Mouse (Mus musculus) liver, adult 2 months (tissue): Measurements from ENCODE around the gene Camk2n1. TPM values are rescaled to one million over a fixed set of nuclear protein-coding genes. Genes with fewer than 3 reads are reported as not detected.

Experiments used
- DNase-seq: peaks from one replicate; pipeline ENCODE4 v3.0.0-alpha.2; 2011; ENCODE audit warnings: low read depth, low spot score; ENCODE audit errors: extremely low read depth
- H3K27ac ChIP-seq: fragments of 200-500 bp; replicated peaks from 2 replicates; pipeline ENCODE4 v1.5.1; 2012; ENCODE audit warnings: low read depth, mild to moderate bottlenecking, control low read depth, inconsistent platforms, low read length; ENCODE audit not compliant: insufficient read depth
- H3K27me3 ChIP-seq: fragments of 200-500 bp; 2 replicates; pipeline ENCODE4 v1.6.1; 2012; ENCODE audit warnings: mild to moderate bottlenecking, moderate library complexity, low read length, inconsistent platforms; ENCODE audit not compliant: control insufficient read depth, insufficient read depth
- H3K36me3 ChIP-seq: fragments of 200-500 bp; 2 replicates; pipeline ENCODE4 v1.6.1; 2012; ENCODE audit warnings: low read length, inconsistent platforms; ENCODE audit not compliant: control insufficient read depth, insufficient read depth
- H3K4me1 ChIP-seq: fragments of 200-500 bp; 2 replicates; pipeline ENCODE4 v1.6.1; 2011; ENCODE audit warnings: low read length; ENCODE audit not compliant: control insufficient read depth, insufficient read depth
- H3K4me3 ChIP-seq: fragments of 200-500 bp; 2 replicates; pipeline ENCODE4 v1.5.1; 2011; ENCODE audit warnings: low read depth, mild to moderate bottlenecking, control low read depth, low read length, moderate library complexity; ENCODE audit not compliant: insufficient read depth
- H3K79me2 ChIP-seq: fragments of 200-500 bp; 2 replicates; pipeline ENCODE4 v1.6.1; 2012; ENCODE audit warnings: inconsistent platforms, mild to moderate bottlenecking, low read length, moderate library complexity; ENCODE audit not compliant: control insufficient read depth, insufficient read depth
- H3K9ac ChIP-seq: fragments of 200-500 bp; 2 replicates; pipeline ENCODE4 v1.6.1; 2012; ENCODE audit warnings: low read depth, mild to moderate bottlenecking, control low read depth, inconsistent platforms, low read length
- CTCF ChIP-seq: fragments of 200-500 bp; IDR thresholded peaks from 2 replicates; pipeline ENCODE4 v1.5.1; 2011; ENCODE audit warnings: low read depth, low read length, control low read depth
- POLR2A ChIP-seq: fragments of 200-500 bp; IDR thresholded peaks from 2 replicates; pipeline ENCODE4 v1.6.1; 2011; ENCODE audit warnings: low read length, control low read depth; ENCODE audit not compliant: insufficient read depth; ENCODE audit errors: extremely low read depth
- WGBS: fragments of 180-500 bp; shearing (Covaris S2); methylation state at CpG from one replicate; pipeline ENCODE4 v1.1.7; 2018; 5-methylcytosine and 5-hydroxymethylcytosine counted together
- polyA plus RNA-seq: library from polyadenylated mRNA; depleted of rRNA; stranded (reverse); fragments of >200 nt; gene quantifications from 2 replicates; pipeline ENCODE4 v1.2.3, GENCODE M21; 2012
- total RNA-seq: library from RNA; depleted of rRNA; stranded (reverse); fragments of >200 nt; gene quantifications from 2 replicates; pipeline ENCODE4 v1.2.3, GENCODE M21; 2014

Gene Camk2n1
- total and polyA plus RNA-seq, 2 experiments: 15.4 to 40.4 TPM

GRCm38 (mm10) chr4:138455956-138456341 lies 1.8 kb downstream of the Camk2n1 start:
- H3K4me3 ChIP-seq: peak overlapping the region; percentile 99
- no peak for TF ChIP-seq CTCF
- peak overlapping the region; percentile 87 for H3K27ac ChIP-seq
- no peaks in the 10 kb centered on the region for H3K36me3 ChIP-seq
- DNase-seq: peak; percentile 46
- 1% methylated on average over 17 of the region's 17 CpGs for WGBS
- peak overlapping the region; percentile 100 for H3K9ac ChIP-seq
- H3K4me1 ChIP-seq: peaks cover 25% of the 10 kb centered on the region
- peaks cover 10% of the 10 kb centered on the region; the same call in 1 of the 2 replicates for H3K79me2 ChIP-seq
- no peaks in the 10 kb centered on the region for H3K27me3 ChIP-seq

- peak overlapping the region; percentile 87 for H3K27ac ChIP-seq
Measured at GRCm38 (mm10) chr4:138456536-138456935, 2.4 kb downstream of the Camk2n1 start.

GRCm38 (mm10) chr4:138457091-138457490 lies 3.0 kb downstream of the Camk2n1 start:
- Histone ChIP-seq H3K4me1 (peaks cover 28% of the 10 kb centered on the region), H3K27ac (peak overlapping the region; percentile 87), H3K4me3 (no peak overlapping the region; the same call in 1 of the 2 replicates), H3K36me3 (no peaks in the 10 kb centered on the region), H3K27me3 (no peaks in the 10 kb centered on the region), H3K9ac (no peak overlapping the region), H3K79me2 (peaks cover 10% of the 10 kb centered on the region; the same call in 1 of the 2 replicates)
- TF ChIP-seq CTCF (no peak), POLR2A (no peak)
- DNase-seq: peak; percentile 95
- WGBS: 14% methylated on average over 4 of the region's 4 CpGs

More at GRCm38 (mm10) chr4:138456536-138456935, 2.4 kb downstream of the Camk2n1 start:
- Histone ChIP-seq H3K4me3 (peak overlapping the region; percentile 99), H3K36me3 (no peaks in the 10 kb centered on the region), H3K27me3 (no peaks in the 10 kb centered on the region), H3K4me1 (peaks cover 28% of the 10 kb centered on the region), H3K79me2 (peaks cover 10% of the 10 kb centered on the region; the same call in 1 of the 2 replicates), H3K9ac (peak overlapping the region; percentile 100)
- TF ChIP-seq POLR2A (no peak), CTCF (no peak)
- WGBS: 6% methylated on average over 8 of the region's 8 CpGs
- DNase-seq: peak; percentile 28

- 34% methylated on average over 7 of the region's 7 CpGs for WGBS
- DNase-seq: peak; percentile 70
- Histone ChIP-seq H3K4me3 (no peak overlapping the region), H3K79me2 (peaks cover 10% of the 10 kb centered on the region; the same call in 1 of the 2 replicates), H3K36me3 (no peaks in the 10 kb centered on the region), H3K27ac (peak overlapping the region; percentile 69), H3K4me1 (peaks cover 35% of the 10 kb centered on the region), H3K9ac (no peak overlapping the region), H3K27me3 (no peaks in the 10 kb centered on the region)
- TF ChIP-seq CTCF: no peak
- no peak for TF ChIP-seq POLR2A
Measured at GRCm38 (mm10) chr4:138458171-138458570, 4.1 kb downstream of the Camk2n1 start.

- H3K9ac ChIP-seq: peak overlapping the region; percentile 30; the same call in 1 of the 2 replicates
- H3K4me3 ChIP-seq: peak overlapping the region; percentile 6; the same call in 1 of the 2 replicates
- H3K4me1 ChIP-seq: peaks cover 39% of the 10 kb centered on the region
- peak; percentile 37 for DNase-seq
- H3K27me3 ChIP-seq: no peaks in the 10 kb centered on the region
- no peak for TF ChIP-seq CTCF
- TF ChIP-seq POLR2A: no peak
- H3K36me3 ChIP-seq: no peaks in the 10 kb centered on the region
- H3K79me2 ChIP-seq: peaks cover 10% of the 10 kb centered on the region; the same call in 1 of the 2 replicates
- peak overlapping the region; percentile 69 for H3K27ac ChIP-seq
- 16% methylated on average over 5 of the region's 5 CpGs for WGBS
Measured at GRCm38 (mm10) chr4:138458735-138459440, 4.8 kb downstream of the Camk2n1 start.

GRCm38 (mm10) chr4:138459775-138460174 lies 5.7 kb downstream of the Camk2n1 start:
- peak overlapping the region; percentile 69 for H3K27ac ChIP-seq
- H3K4me1 ChIP-seq: peaks cover 39% of the 10 kb centered on the region
- DNase-seq: peak; percentile 86
- TF ChIP-seq POLR2A (peak; percentile 28; the same call in 1 of the 2 replicates), CTCF (0 out of 2 replicates have a peak, but pooled peaks have one; percentile 36)
- WGBS: 19% methylated on average over 6 of the region's 6 CpGs
- H3K36me3 ChIP-seq: no peaks in the 10 kb centered on the region
- H3K9ac ChIP-seq: 0 out of 2 replicates have a peak overlapping the region, but pooled peaks have one; percentile 30
- H3K27me3 ChIP-seq: no peaks in the 10 kb centered on the region
- H3K79me2 ChIP-seq: peaks cover 10% of the 10 kb centered on the region; the same call in 1 of the 2 replicates
- peak overlapping the region; percentile 5; the same call in 1 of the 2 replicates for H3K4me3 ChIP-seq
